Mouse (Mus musculus) hematopoietic stem cell, adult 5-6 weeks (primary cell): ENCODE results near the gene Sema3f. TPM values are rescaled to one million over a fixed set of nuclear protein-coding genes. Genes with fewer than 3 reads are reported as not detected.

Source experiments
- ATAC-seq, 2 experiments: fragments of 125-278 bp in 1 of 2; replicated peaks in 1 of 2; 2 replicates each; pipeline ENCODE4 v1.8.0; 2016 to 2017; ENCODE audit warnings: inconsistent platforms in 2 of 2, mild to moderate bottlenecking in 2 of 2, moderate number of reproducible peaks in 2 of 2, low read depth in 1 of 2, moderate TSS enrichment in 1 of 2; ENCODE audit not compliant: low FRiP score in 2 of 2, poor library complexity in 2 of 2, severe bottlenecking in 2 of 2, insufficient read depth in 1 of 2, low TSS enrichment in 1 of 2
- total RNA-seq: library from RNA; stranded (forward); fragments of 172-1452, 232-1000 nt; gene quantifications from 2 replicates; pipeline ENCODE4 v1.2.3, GENCODE M21; 2017

Gene Sema3f
- total RNA-seq, 1 experiment from 2014 or later: 0.89 TPM

GRCm38 (mm10) chr9:107723794-107724531, 13.7 kb upstream of the Sema3f start:
- 0 out of 4 replicates have a peak, but pooled peaks of 1 of the 2 experiments have one; percentile 15 for ATAC-seq

GRCm38 (mm10) chr9:107723292-107723691, 13.0 kb upstream of the Sema3f start:
- no peak for ATAC-seq

GRCm38 (mm10) chr9:107718781-107719540, 8.7 kb upstream of the Sema3f start:
- ATAC-seq: no peak

- no peak for ATAC-seq
These were observed 6.7 kb upstream of the Sema3f start for GRCm38 (mm10) chr9:107716951-107717350.

GRCm38 (mm10) chr9:107715632-107716031, 5.4 kb upstream of the Sema3f start:
- no peak for ATAC-seq

GRCm38 (mm10) chr9:107714221-107714952, 4.1 kb upstream of the Sema3f start:
- ATAC-seq: no peak

GRCm38 (mm10) chr9:107709096-107709696, 1.1 kb downstream of the Sema3f start:
- no peak for ATAC-seq

GRCm38 (mm10) chr9:107708439-107709095, 1.7 kb downstream of the Sema3f start:
- no peak for ATAC-seq

GRCm38 (mm10) chr9:107707701-107708438, 2.4 kb downstream of the Sema3f start:
- ATAC-seq: no peak

GRCm38 (mm10) chr9:107706781-107707211, 3.5 kb downstream of the Sema3f start:
- no peak for ATAC-seq

- no peak for ATAC-seq
These were observed 6.7 kb downstream of the Sema3f start for GRCm38 (mm10) chr9:107703337-107704122.

- ATAC-seq: no peak
These were observed 7.6 kb downstream of the Sema3f start for GRCm38 (mm10) chr9:107702606-107703185.

GRCm38 (mm10) chr9:107701594-107701993, 8.7 kb downstream of the Sema3f start:
- ATAC-seq: peak in 1 of 2 experiments; percentile 31; a peak in 1 of 4 replicates

GRCm38 (mm10) chr9:107700114-107700571, 10.1 kb downstream of the Sema3f start:
- ATAC-seq: no peak

- no peak for ATAC-seq
These were observed 10.8 kb downstream of the Sema3f start for GRCm38 (mm10) chr9:107699376-107699980.
